Mouse (Mus musculus) E14TG2a.4 (cell line): ENCODE results near the gene Nrip1.

Experiments
- CTCF ChIP-seq: conservative IDR thresholded peaks from 2 replicates; pipeline ENCODE4 v1.5.1; 2014; ENCODE audit warnings: low read length
- POU5F1 ChIP-seq: IDR thresholded peaks from 2 replicates; pipeline ENCODE4 v1.6.1; 2014; ENCODE audit warnings: low read length, borderline replicate concordance

- TF ChIP-seq CTCF (no peak), POU5F1 (no peak)
Observed at GRCm38 (mm10) chr16:76406319-76406718, 32.7 kb upstream of the Nrip1 start.
